Mouse (Mus musculus): ENCODE measurements around the gene Nmur1. TPM values are rescaled to one million over a fixed set of nuclear protein-coding genes. Genes with fewer than 3 reads are reported as not detected.

Nmur1 gene
- total and polyA plus RNA-seq, 3 experiments, result not detected

DNA sequence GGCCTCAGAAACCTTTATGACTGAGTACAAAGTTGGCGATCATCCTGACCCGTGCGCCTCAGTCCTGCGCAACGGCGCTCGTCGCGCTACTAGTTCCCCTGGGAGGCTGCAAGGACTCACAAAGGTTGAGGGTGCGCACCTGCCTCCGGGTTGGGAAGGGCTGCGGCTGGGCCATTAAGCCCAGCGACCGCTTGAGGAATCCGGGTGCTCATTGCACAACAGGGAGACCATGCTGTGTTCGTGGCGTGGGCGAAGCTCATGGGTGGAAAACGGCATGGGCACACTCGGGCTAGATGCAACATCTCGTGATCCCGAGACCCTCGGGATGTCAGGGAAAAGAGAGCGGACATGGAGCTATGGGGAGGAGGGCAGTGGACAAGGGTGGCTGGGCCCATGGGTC, 16.8 kb upstream of the Nmur1 start:
- Histone ChIP-seq H3K9ac (ENCODE audit: control insufficient read depth, low read depth, low read length, poor library complexity, severe bottlenecking) (peak overlapping the region; percentile 92), H3K27ac (ENCODE audit: control insufficient read depth, low read depth, low read length) (peak overlapping the region; percentile 90), H3K4me3 (ENCODE audit: control insufficient read depth in 1 of 2, insufficient read depth in 1 of 2, low read depth in 2 of 2, low read length in 2 of 2) (peak overlapping the region; percentile 58 to 71), H3K9me3 (replicated peaks; ENCODE audit: insufficient read depth, low read length) (no peaks in the 10 kb centered on the region), H3K4me1 (ENCODE audit: control insufficient read depth in 1 of 2, insufficient read depth in 2 of 2, low read length in 2 of 2) (peaks cover 2 to 28% of the 10 kb centered on the region in 2 experiments; a peak in 3 of 4 replicates), H3K36me3 (ENCODE audit: control insufficient read depth in 1 of 2, insufficient read depth in 2 of 2, low read length in 2 of 2) (peaks cover 0 to 21% of the 10 kb centered on the region in 2 experiments; a peak in 2 of 4 replicates), H3K79me2 (ENCODE audit: control insufficient read depth, insufficient read depth, low read length, poor library complexity) (peaks cover 11% of the 10 kb centered on the region; the same call in 1 of the 2 replicates), H3K27me3 (ENCODE audit: control insufficient read depth in 1 of 2, insufficient read depth in 2 of 2, low read length in 2 of 2) (no peaks in the 10 kb centered on the region)
- DNase-seq (ENCODE audit: low read depth, low spot score), result peak; percentile 74
- TF ChIP-seq KAT2A (conservative IDR thresholded peaks at IDR 0.05; ENCODE audit: low read depth, low read length) (no peak), POLR2A (IDR thresholded peaks at IDR 0.05; ENCODE audit: control insufficient read depth in 1 of 2, insufficient read depth in 1 of 2, low read depth in 1 of 2, low read length in 2 of 2, poor library complexity in 1 of 2) (peak; percentile 10 to 44; a peak in 3 of 4 replicates), ELF1 (IDR thresholded peaks at IDR 0.05; ENCODE audit: low read depth, low read length) (no peak), SIN3A (IDR thresholded peaks at IDR 0.05; ENCODE audit: low read length) (peak; percentile 12), RAD21 (IDR thresholded peaks at IDR 0.05; ENCODE audit: low read depth, low read length) (no peak), ZKSCAN1 (IDR thresholded peaks at IDR 0.05; ENCODE audit: low read depth, low read length) (no peak), E2F4 (IDR thresholded peaks at IDR 0.05; ENCODE audit: borderline replicate concordance, low read depth, low read length) (no peak), ZMIZ1 (IDR thresholded peaks at IDR 0.05; ENCODE audit: low read depth, low read length) (0 out of 2 replicates have a peak, but pooled peaks have one; percentile 48), MAX (IDR thresholded peaks at IDR 0.05; ENCODE audit: low read length) (peak; percentile 48; the same call in 1 of the 2 replicates), NELFE (IDR thresholded peaks at IDR 0.05; ENCODE audit: low read depth, low read length) (no peak), NRF1 (IDR thresholded peaks at IDR 0.05; ENCODE audit: insufficient read depth, low read depth, low read length, poor library complexity, severe bottlenecking) (0 out of 2 replicates have a peak, but pooled peaks have one; percentile 10), USF1 (IDR thresholded peaks at IDR 0.05; ENCODE audit: low read depth, low read length) (no peak), TBP (IDR thresholded peaks at IDR 0.05; ENCODE audit: low read depth, low read length) (peak; percentile 7; the same call in 1 of the 2 replicates), BHLHE40 (IDR thresholded peaks at IDR 0.05; ENCODE audit: borderline replicate concordance, low read depth, low read length) (no peak), MYC (IDR thresholded peaks at IDR 0.05; ENCODE audit: low read depth, low read length) (no peak; the same call in 1 of the 2 replicates), RCOR1 (IDR thresholded peaks at IDR 0.05; ENCODE audit: low read depth, low read length) (no peak), CHD2 (IDR thresholded peaks at IDR 0.05; ENCODE audit: low read length) (no peak), ZC3H11A (IDR thresholded peaks at IDR 0.05; ENCODE audit: low read depth, low read length) (no peak), SMC3 (IDR thresholded peaks at IDR 0.05; ENCODE audit: low read depth, low read length) (no peak), MXI1 (IDR thresholded peaks at IDR 0.05; ENCODE audit: low read depth, low read length) (0 out of 2 replicates have a peak, but pooled peaks have one; percentile 14), EP300 (IDR thresholded peaks at IDR 0.05; ENCODE audit: low read depth in 1 of 2, low read length in 2 of 2) (peak in 1 of 2 experiments; percentile 5; a peak in 1 of 4 replicates)
